Mouse (Mus musculus): ENCODE results near the gene Higd1b.
A peak's percentile ranks its signal among the peaks of the same experiment; 100 is the strongest.

Higd1b gene

GRCm38 (mm10) chr11:102835549-102835948 is at the start of gene Higd1b:
TSS of gene Higd1b (plus strand) at chr11:102835849.
- no peak for DNase-seq (ENCODE audit: low read depth, low spot score)

GRCm38 (mm10) chr11:102787688-102788177 is 47.9 kb upstream of the Higd1b start:
- DNase-seq (ENCODE audit: low read depth, low spot score): no peak

- no peak for DNase-seq (ENCODE audit: low read depth, low spot score)
Measured at GRCm38 (mm10) chr11:102791682-102792445, 43.8 kb upstream of the Higd1b start.

DNA sequence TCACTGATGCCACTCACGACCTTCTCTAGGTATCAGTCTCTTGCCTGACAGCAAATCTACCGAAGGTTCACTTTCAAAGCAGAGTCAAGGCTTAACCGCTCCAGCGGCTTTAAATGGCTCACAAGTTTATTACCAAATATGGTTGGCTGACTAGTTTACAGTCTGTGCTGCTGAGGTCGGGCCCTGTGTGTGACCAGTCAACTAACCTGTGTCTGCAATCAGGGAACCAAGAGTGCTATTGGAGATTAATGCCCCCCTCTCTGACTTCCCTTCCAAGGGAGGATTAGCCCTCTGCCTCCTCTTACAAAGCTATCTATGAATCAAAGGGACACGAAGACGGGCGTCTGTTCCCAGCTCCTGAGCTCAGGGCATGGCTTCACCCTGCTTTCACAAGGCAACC is 41.5 kb upstream of the Higd1b start:
- DNase-seq (ENCODE audit: low read depth, low spot score): no peak

DNA sequence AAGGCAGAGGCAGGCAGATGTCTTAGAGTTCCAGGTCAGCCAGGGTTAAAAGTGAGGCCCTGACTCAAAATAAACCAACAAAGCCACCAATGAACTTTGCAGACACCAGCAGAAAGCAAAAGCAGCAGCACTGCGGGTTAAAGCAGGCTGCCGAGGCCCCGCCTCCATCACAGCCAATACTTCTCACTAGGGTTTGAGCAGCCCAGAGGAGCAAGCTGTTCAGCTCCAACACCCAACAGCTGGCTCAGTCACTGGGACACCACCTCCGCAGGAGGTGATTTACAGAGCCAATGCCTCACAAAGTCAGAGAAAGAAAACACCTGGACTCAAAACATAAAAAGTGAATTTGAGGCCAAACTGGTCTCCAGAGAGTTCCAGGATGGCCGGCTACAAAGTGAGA is 32.2 kb upstream of the Higd1b start:
- no peak for DNase-seq (ENCODE audit: low read depth, low spot score)

DNA sequence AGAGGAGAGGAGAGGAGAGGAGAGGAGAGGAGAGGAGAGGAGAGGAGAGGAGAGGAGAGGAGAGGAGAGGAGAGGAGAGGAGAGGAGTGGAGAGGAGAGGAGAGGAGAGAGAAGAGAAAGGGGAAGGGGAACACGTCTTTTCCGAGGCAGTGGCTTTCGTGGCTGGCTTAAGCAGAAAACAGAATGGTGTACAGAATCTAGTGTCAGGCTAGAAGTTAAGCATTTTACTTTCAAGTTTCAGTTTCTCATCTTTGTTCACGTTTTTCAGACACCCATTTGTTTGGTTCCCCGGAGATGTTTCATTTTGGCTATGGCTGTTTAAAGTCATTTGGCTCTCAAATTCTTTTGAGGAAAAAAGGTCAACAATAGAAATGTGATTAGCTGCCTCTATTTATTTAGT is 27.4 kb upstream of the Higd1b start:
- no peak for DNase-seq (ENCODE audit: low read depth, low spot score)

DNA sequence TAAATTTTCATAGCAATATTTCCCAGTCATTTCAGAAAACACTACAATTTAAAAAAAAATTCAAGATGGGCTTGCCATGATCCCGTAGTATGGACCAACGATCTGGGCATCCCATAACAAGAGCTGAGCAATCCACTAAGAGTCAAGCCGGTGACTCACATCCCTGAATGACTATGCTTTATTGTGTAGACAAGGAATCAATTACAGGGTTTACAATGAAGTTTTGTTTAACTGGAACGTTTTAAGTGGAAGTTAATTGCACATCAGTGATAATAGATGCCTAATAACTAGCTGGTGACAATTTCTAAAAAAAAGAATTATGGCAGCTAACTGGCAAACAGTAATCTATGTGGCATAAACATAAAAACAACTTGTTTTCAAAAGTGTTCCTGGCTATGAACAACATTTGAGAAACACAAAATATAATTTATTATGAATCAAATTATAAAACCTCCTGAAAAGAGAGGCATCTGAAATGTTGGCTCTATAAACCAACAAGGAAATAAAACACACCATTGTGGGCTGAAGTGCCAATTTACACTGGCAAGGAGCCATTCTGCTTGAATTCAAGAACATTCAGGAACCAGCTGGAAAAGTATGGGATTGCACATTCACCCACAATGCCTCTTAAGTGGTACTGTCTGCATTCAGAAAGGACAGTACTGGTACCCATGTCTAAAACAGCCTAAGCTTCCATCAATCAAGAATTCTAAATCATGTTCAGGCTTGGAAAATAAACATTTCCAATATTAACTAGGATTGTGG is 24.7 kb upstream of the Higd1b start:
- no peak for DNase-seq (ENCODE audit: low read depth, low spot score)

GRCm38 (mm10) chr11:102814881-102815280 is 20.8 kb upstream of the Higd1b start:
- DNase-seq (ENCODE audit: low read depth, low spot score): no peak

- no peak for DNase-seq (ENCODE audit: low read depth, low spot score)
Measured at GRCm38 (mm10) chr11:102818121-102819020, 17.3 kb upstream of the Higd1b start.

GRCm38 (mm10) chr11:102819021-102819782 is 16.4 kb upstream of the Higd1b start, which contains the start of gene Gjc1:
TSS of gene Gjc1 (minus strand) at chr11:102819700.
- peak; percentile 84 for DNase-seq (ENCODE audit: low read depth, low spot score)

- no peak for DNase-seq (ENCODE audit: low read depth, low spot score)
Measured at GRCm38 (mm10) chr11:102819783-102820385, 15.8 kb upstream of the Higd1b start.

DNA sequence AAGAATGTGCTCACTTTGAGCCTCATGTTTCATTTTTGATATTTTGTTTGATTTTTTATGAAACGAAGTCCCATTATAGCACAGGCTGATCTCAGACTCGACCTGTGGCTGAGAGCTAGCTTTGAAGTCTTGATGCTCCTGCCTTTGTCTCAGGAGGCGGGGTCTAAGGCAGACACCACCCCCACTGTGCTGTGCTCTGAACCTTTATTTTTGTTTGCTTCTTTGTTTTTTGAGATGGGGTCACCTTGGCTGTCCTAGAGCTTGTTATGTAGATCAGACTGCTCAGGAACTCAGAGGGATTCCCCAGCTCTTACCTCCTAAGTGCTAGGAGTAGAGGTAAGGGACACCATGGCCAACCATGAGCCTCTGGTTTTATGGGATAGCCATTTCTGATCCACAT is 15.2 kb upstream of the Higd1b start:
- peak; percentile 93 for DNase-seq (ENCODE audit: low read depth, low spot score)

GRCm38 (mm10) chr11:102821231-102821630 is 14.4 kb upstream of the Higd1b start:
- DNase-seq (ENCODE audit: low read depth, low spot score): peak; percentile 76

DNA sequence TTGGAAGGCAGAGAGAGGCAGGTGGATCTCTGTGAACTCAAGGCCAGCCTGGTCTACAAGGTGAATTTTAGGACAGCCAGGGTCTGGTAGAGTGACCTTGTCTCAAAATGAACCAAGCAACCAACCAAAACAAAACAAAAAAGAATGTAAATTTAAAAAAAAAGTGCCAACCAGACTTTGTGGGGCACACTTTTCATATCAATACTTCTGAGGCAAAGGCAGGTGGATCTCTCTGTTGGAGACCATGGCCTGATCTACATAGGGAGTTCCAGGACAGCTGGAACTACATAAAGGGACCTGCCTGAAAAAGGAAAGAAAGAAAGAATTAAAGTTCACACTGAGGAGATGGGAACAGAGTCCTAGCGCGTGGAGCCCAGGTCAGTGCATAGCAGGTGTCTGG is 9.2 kb upstream of the Higd1b start:
- no peak for DNase-seq (ENCODE audit: low read depth, low spot score)

DNA sequence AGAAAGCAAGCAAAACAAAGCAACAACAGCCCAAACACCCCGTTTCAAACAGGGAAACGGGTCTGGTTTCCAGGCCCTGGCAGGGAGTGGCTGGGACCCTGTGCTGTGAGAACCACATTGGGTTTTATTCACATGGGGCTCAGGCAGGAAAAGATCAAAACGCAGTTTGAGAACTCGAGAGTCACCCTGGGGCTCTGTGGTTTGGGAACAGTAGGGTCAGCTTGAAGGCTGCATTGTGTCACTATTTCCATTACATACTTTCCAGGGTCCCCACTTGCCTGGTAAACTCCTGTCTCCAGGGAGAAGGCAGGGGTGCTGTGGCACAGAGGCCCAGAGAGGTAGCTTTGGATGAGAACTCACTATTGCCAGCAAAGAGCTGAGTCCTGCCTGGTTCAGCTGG is 8.6 kb upstream of the Higd1b start:
- no peak for DNase-seq (ENCODE audit: low read depth, low spot score)

DNA sequence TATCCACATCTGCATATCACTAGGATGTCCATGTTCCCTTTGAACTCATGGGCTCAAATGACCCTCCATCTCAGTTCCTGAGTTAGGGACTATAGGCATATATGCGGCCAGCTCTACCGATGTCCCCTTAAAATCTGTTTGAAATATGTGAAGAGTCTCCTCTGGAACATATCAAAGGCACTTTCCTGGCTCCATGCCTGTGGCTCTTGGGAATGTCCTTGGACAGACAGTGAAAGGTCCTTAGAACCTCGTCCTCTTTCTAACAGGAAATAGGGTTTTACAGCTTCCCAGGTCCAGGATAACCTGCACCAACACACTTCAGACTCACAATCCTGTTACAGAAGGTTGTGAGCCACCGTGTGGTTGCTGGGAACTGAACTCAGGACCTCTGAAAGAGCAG is 5.4 kb upstream of the Higd1b start:
- DNase-seq (ENCODE audit: low read depth, low spot score): no peak

DNA sequence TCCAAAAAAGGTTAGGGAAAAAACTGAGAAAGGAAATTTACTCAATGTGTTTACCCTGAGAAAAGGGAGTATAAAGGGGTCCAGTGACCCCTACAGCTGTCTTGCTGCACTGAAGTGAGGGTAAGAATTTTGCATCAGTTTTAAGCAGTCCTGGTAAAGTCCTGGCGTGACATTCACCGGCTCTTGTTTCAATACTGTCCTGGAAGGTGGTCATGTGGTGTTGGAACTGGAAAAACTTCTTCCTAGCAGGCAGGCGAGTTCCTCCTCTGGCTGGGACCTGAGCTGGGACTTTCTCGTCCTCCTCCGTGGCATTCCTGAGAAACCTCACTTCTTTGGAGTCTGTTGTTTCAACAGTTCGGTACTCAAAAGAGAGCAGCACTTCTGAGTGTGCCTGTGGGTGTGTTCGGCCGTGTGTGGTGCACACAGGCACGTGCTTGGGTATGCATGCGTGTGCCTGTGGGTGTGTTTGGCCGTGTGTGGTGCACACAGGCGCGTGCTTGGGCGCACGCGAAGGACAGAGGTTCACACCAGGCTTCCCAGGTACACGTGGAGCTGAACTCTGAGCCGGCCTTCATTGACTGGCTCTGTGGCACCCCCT is 2.9 kb upstream of the Higd1b start:
- DNase-seq (ENCODE audit: low read depth, low spot score): no peak

GRCm38 (mm10) chr11:102834219-102834618 is 1.4 kb upstream of the Higd1b start:
- no peak for DNase-seq (ENCODE audit: low read depth, low spot score)

DNA sequence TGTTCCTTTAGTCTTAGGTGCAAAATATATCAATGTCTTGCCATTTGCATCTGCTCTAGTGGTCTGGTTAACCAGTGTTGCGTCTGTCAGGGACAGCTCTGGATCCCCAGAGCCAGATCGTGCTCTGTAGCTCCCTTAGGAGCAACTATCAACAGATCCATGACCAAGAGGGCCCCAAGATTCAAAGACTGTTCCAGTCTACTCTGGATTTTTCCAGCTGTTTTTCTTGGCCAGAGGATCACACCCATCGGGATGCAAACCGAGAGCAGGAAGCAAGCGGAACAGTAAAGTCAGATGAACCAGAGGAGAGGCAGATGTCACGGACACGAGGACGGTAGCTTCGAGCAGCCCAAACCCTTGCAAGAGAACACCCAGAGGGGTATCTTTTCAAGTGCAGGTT is 497 bp downstream of the Higd1b start:
- DNase-seq (ENCODE audit: low read depth, low spot score): no peak

GRCm38 (mm10) chr11:102837385-102837784 is 1.7 kb downstream of the Higd1b start:
- no peak for DNase-seq (ENCODE audit: low read depth, low spot score)

Data from WW6 (cell line).